Mouse (Mus musculus): ENCODE data around the gene Casp6.

The Casp6 gene

GRCm38 (mm10) chr3:129901271-129901809 lies at the start of gene Casp6:
Gene Casp6 (plus strand): TSS chr3:129901425.
- peak; percentile 82 to 89 for DNase-seq

- DNase-seq, result no peak
Measured at GRCm38 (mm10) chr3:129862592-129862991, 38.6 kb upstream of the Casp6 start.

- DNase-seq, result peak; percentile 8 to 38
Measured at GRCm38 (mm10) chr3:129863698-129864097, 37.5 kb upstream of the Casp6 start.

GRCm38 (mm10) chr3:129877327-129877726 lies 23.9 kb upstream of the Casp6 start:
- DNase-seq, result no peak

GRCm38 (mm10) chr3:129878405-129879021 lies 22.7 kb upstream of the Casp6 start, which contains the start of gene Pla2g12a:
Gene Pla2g12a (plus strand): TSS chr3:129878606.
- DNase-seq, result peak; percentile 75 to 83

GRCm38 (mm10) chr3:129879131-129879757 lies 22.0 kb upstream of the Casp6 start:
- DNase-seq, result peak in 1 of 2 experiments; percentile 10

- no peak for DNase-seq
Measured at GRCm38 (mm10) chr3:129879913-129880312, 21.3 kb upstream of the Casp6 start.

GRCm38 (mm10) chr3:129880925-129881593 lies 20.2 kb upstream of the Casp6 start:
- no peak for DNase-seq

GRCm38 (mm10) chr3:129885577-129885976 lies 15.6 kb upstream of the Casp6 start:
- no peak for DNase-seq

- DNase-seq, result no peak
Measured at GRCm38 (mm10) chr3:129886430-129886829, 14.8 kb upstream of the Casp6 start.

- DNase-seq, result no peak
Measured at GRCm38 (mm10) chr3:129887779-129888517, 13.3 kb upstream of the Casp6 start.

- DNase-seq, result no peak
Measured at GRCm38 (mm10) chr3:129892003-129892402, 9.2 kb upstream of the Casp6 start.

GRCm38 (mm10) chr3:129893143-129893542 lies 8.1 kb upstream of the Casp6 start:
- no peak for DNase-seq

GRCm38 (mm10) chr3:129896591-129896990 lies 4.6 kb upstream of the Casp6 start:
- no peak for DNase-seq

- no peak for DNase-seq
Measured at GRCm38 (mm10) chr3:129898886-129899285, 2.3 kb upstream of the Casp6 start.

- DNase-seq, result no peak
Measured at GRCm38 (mm10) chr3:129903369-129903768, 2.1 kb downstream of the Casp6 start.

- no peak for DNase-seq
Measured at GRCm38 (mm10) chr3:129903866-129904265, 2.6 kb downstream of the Casp6 start.

GRCm38 (mm10) chr3:129904381-129905132 lies 3.3 kb downstream of the Casp6 start:
- DNase-seq, result no peak

- DNase-seq, result no peak
Measured at GRCm38 (mm10) chr3:129912025-129912424, 10.8 kb downstream of the Casp6 start.

- no peak for DNase-seq
Measured at GRCm38 (mm10) chr3:129913241-129913640, 12.0 kb downstream of the Casp6 start.

GRCm38 (mm10) chr3:129917424-129917823 lies 16.2 kb downstream of the Casp6 start:
- no peak for DNase-seq

GRCm38 (mm10) chr3:129918434-129918833 lies 17.2 kb downstream of the Casp6 start:
- peak in 1 of 2 experiments; percentile 42 for DNase-seq

All from spleen, adult 18-20 months (tissue).